Mouse (Mus musculus) central nervous system, embryonic 18 days (tissue): Measurements from ENCODE around the gene Hat1. TPM values are rescaled to one million over a fixed set of nuclear protein-coding genes. Genes with fewer than 3 reads are reported as not detected.

Experiments used
- polyA plus RNA-seq: library from polyadenylated mRNA; depleted of rRNA; stranded (reverse); fragments of >200 nt; gene quantifications from 2 replicates; pipeline ENCODE4 v1.2.3, GENCODE M21; 2012; rRNA removed

Gene Hat1
- polyA plus RNA-seq, result 30.2 and 34.3 TPM in 2 replicates

GRCm38 (mm10) chr2:71388951-71389763 lies at the start of gene Hat1:
TSS of gene Hat1 (plus strand) at chr2:71388958.

GRCm38 (mm10) chr2:71367125-71367880 lies 21.5 kb upstream of the Hat1 start, which contains the start of gene Slc25a12:
TSS of gene Slc25a12 (minus strand) at chr2:71367749.

GRCm38 (mm10) chr2:71453161-71453916 lies 64.6 kb downstream of the Hat1 start, which contains the start of gene Metap1d:
TSS of gene Metap1d (plus strand) at chr2:71453276.

Other genes starting within 250 kb of the Hat1 start
- 286 and 296 TPM in 2 replicates for gene Dync1i2, start 177.3 kb upstream of the Hat1 start, polyA plus RNA-seq
- 75.1 and 81.3 TPM in 2 replicates for gene Slc25a12, start 21.2 kb upstream of the Hat1 start, polyA plus RNA-seq
- gene Metap1d, start 64.3 kb downstream of the Hat1 start, polyA plus RNA-seq, result 60.7 and 64.9 TPM in 2 replicates
- 93.0 and 114 TPM in 2 replicates for gene Dlx1, start 139.2 kb downstream of the Hat1 start, polyA plus RNA-seq
- gene Dlx2, start 157.8 kb downstream of the Hat1 start, polyA plus RNA-seq, result 11.3 and 19.8 TPM in 2 replicates